Mouse (Mus musculus) embryonic facial prominence, embryonic 10.5 days (tissue): ENCODE data around the gene Add3. TPM values are rescaled to one million over a fixed set of nuclear protein-coding genes. Genes with fewer than 3 reads are reported as not detected.
A peak's percentile ranks its signal among the peaks of the same experiment; 100 is the strongest.

ENCODE experiments used
- DNase-seq: peaks from one replicate; pipeline ENCODE4 v3.0.0-alpha.2; 2017; ENCODE audit warnings: low spot score
- H3K27ac ChIP-seq: fragments of 300-500 bp; sonication (generic); replicated peaks from 2 replicates; pipeline ENCODE4 v1.5.1; 2016; ENCODE audit warnings: mild to moderate bottlenecking
- H3K27me3 ChIP-seq: fragments of 300-500 bp; sonication (generic); replicated peaks from 2 replicates; pipeline ENCODE4 v1.6.1; 2016; ENCODE audit warnings: low read depth, mild to moderate bottlenecking; ENCODE audit not compliant: poor library complexity, severe bottlenecking
- H3K36me3 ChIP-seq: fragments of 300-500 bp; sonication (generic); replicated peaks from 2 replicates; pipeline ENCODE4 v1.6.1; 2016; ENCODE audit warnings: mild to moderate bottlenecking, moderate library complexity
- H3K4me1 ChIP-seq: fragments of 300-500 bp; sonication (generic); 2 replicates; pipeline ENCODE4 v1.6.1; 2016
- H3K4me3 ChIP-seq: fragments of 300-500 bp; sonication (generic); 2 replicates; pipeline ENCODE4 v1.5.1; 2016; ENCODE audit warnings: mild to moderate bottlenecking, moderate library complexity
- H3K9me3 ChIP-seq: fragments of 300-500 bp; sonication (generic); 2 replicates; pipeline ENCODE4 v1.6.1; 2016; ENCODE audit warnings: mild to moderate bottlenecking
- WGBS: fragments of 180-500 bp; shearing (Covaris S2); methylation state at CpG from one replicate; pipeline ENCODE4 v1.1.7; 2016; 5-methylcytosine and 5-hydroxymethylcytosine counted together
- polyA plus RNA-seq: library from polyadenylated mRNA; unstranded; fragments of >200 nt; fragmentation: Nextera tagmentation; extraction: Ambion mirVana; gene quantifications from 2 replicates; pipeline ENCODE4 v1.2.1, GENCODE M21; 2016

Gene Add3
- polyA plus RNA-seq, 1 experiment from 2014 or later = 67.2 TPM

GRCm38 (mm10) chr19:53262061-53262460, 121.8 kb downstream of the Add3 start:
- Histone ChIP-seq H3K4me1 (peaks cover 30% of the 10 kb centered on the region), H3K9me3 (no peaks in the 10 kb centered on the region), H3K36me3 (no peaks in the 10 kb centered on the region), H3K27me3 (0 out of 2 replicates have a peak, but pooled peaks cover 4% of the 10 kb centered on the region), H3K27ac (no peak overlapping the region), H3K4me3 (no peak overlapping the region)
- DNase-seq = no peak
- 82% methylated on average over 7 of the region's 7 CpGs for WGBS

GRCm38 (mm10) chr19:53263859-53264733, 123.9 kb downstream of the Add3 start:
- H3K4me3 ChIP-seq = peak overlapping the region; percentile 25
- peaks cover 30% of the 10 kb centered on the region for H3K4me1 ChIP-seq
- H3K27me3 ChIP-seq = 0 out of 2 replicates have a peak, but pooled peaks cover 4% of the 10 kb centered on the region
- DNase-seq = no peak
- H3K36me3 ChIP-seq = no peaks in the 10 kb centered on the region
- peak overlapping the region; percentile 24 for H3K27ac ChIP-seq
- H3K9me3 ChIP-seq = no peaks in the 10 kb centered on the region
- WGBS = 41% methylated on average over 23 of the region's 23 CpGs

GRCm38 (mm10) chr19:53264821-53265727, 124.8 kb downstream of the Add3 start:
- Histone ChIP-seq H3K36me3 (no peaks in the 10 kb centered on the region), H3K27me3 (0 out of 2 replicates have a peak, but pooled peaks cover 4% of the 10 kb centered on the region), H3K27ac (no peak overlapping the region), H3K4me1 (peaks cover 23% of the 10 kb centered on the region), H3K4me3 (peak overlapping the region; percentile 25), H3K9me3 (no peaks in the 10 kb centered on the region)
- no peak for DNase-seq
- WGBS = 68% methylated on average over 12 of the region's 12 CpGs

GRCm38 (mm10) chr19:53267305-53267704, 127.1 kb downstream of the Add3 start:
- H3K27me3 ChIP-seq = no peaks in the 10 kb centered on the region

GRCm38 (mm10) chr19:53273055-53273722, 132.9 kb downstream of the Add3 start:
- H3K27ac ChIP-seq = no peak overlapping the region
- no peaks in the 10 kb centered on the region for H3K27me3 ChIP-seq
- no peak for DNase-seq
- WGBS = 91% methylated on average over 17 of the region's 17 CpGs
- H3K36me3 ChIP-seq = no peaks in the 10 kb centered on the region
- peaks cover 25% of the 10 kb centered on the region for H3K4me1 ChIP-seq
- H3K9me3 ChIP-seq = no peaks in the 10 kb centered on the region
- no peak overlapping the region for H3K4me3 ChIP-seq

More at GRCm38 (mm10) chr19:53267305-53267704, 127.1 kb downstream of the Add3 start:
- Histone ChIP-seq H3K9me3 (no peaks in the 10 kb centered on the region), H3K4me3 (no peak overlapping the region), H3K36me3 (no peaks in the 10 kb centered on the region), H3K27ac (no peak overlapping the region), H3K4me1 (peaks cover 20% of the 10 kb centered on the region)
- DNase-seq = no peak
- WGBS = 94% methylated on average over 9 of the region's 9 CpGs

- Histone ChIP-seq H3K27me3 (no peaks in the 10 kb centered on the region), H3K27ac (no peak overlapping the region), H3K4me3 (no peak overlapping the region), H3K9me3 (no peaks in the 10 kb centered on the region), H3K36me3 (no peaks in the 10 kb centered on the region), H3K4me1 (peaks cover 30% of the 10 kb centered on the region)
- 84% methylated on average over 23 of the region's 23 CpGs for WGBS
- no peak for DNase-seq
Measured at GRCm38 (mm10) chr19:53273781-53274428, 133.7 kb downstream of the Add3 start.

- Histone ChIP-seq H3K36me3 (no peaks in the 10 kb centered on the region), H3K4me3 (no peak overlapping the region), H3K9me3 (no peaks in the 10 kb centered on the region), H3K4me1 (peaks cover 34% of the 10 kb centered on the region), H3K27ac (no peak overlapping the region), H3K27me3 (no peaks in the 10 kb centered on the region)
- 51% methylated on average over 3 of the region's 3 CpGs for WGBS
- no peak for DNase-seq
Measured at GRCm38 (mm10) chr19:53275204-53275603, 135.0 kb downstream of the Add3 start.

GRCm38 (mm10) chr19:53276902-53277707, 136.9 kb downstream of the Add3 start:
- Histone ChIP-seq H3K9me3 (no peaks in the 10 kb centered on the region), H3K27me3 (no peaks in the 10 kb centered on the region), H3K4me3 (no peak overlapping the region), H3K36me3 (no peaks in the 10 kb centered on the region), H3K4me1 (peaks cover 38% of the 10 kb centered on the region), H3K27ac (no peak overlapping the region; the same call in 1 of the 2 replicates)
- no peak for DNase-seq
- WGBS = 71% methylated on average over 19 of the region's 19 CpGs

- WGBS = 70% methylated on average over 19 of the region's 19 CpGs
- DNase-seq = no peak
- Histone ChIP-seq H3K27me3 (no peaks in the 10 kb centered on the region), H3K4me3 (no peak overlapping the region), H3K9me3 (no peaks in the 10 kb centered on the region), H3K27ac (0 out of 2 replicates have a peak overlapping the region, but pooled peaks have one; percentile 19), H3K4me1 (peaks cover 41% of the 10 kb centered on the region), H3K36me3 (no peaks in the 10 kb centered on the region)
Measured at GRCm38 (mm10) chr19:53278491-53279415, 138.5 kb downstream of the Add3 start.

GRCm38 (mm10) chr19:53280254-53280653, 140.0 kb downstream of the Add3 start:
- no peak for DNase-seq
- no peak overlapping the region for H3K4me3 ChIP-seq
- no peak overlapping the region for H3K27ac ChIP-seq
- peaks cover 40% of the 10 kb centered on the region for H3K4me1 ChIP-seq
- no peaks in the 10 kb centered on the region for H3K27me3 ChIP-seq
- H3K36me3 ChIP-seq = no peaks in the 10 kb centered on the region
- 85% methylated on average over 8 of the region's 8 CpGs for WGBS
- no peaks in the 10 kb centered on the region for H3K9me3 ChIP-seq
